Mouse (Mus musculus): ENCODE data around the gene Ptprg. TPM values are rescaled to one million over a fixed set of nuclear protein-coding genes. Genes with fewer than 3 reads are reported as not detected.

Ptprg gene
- polyA plus RNA-seq, 1 experiment from 2014 or later: 48.0 TPM

GRCm38 (mm10) chr14:11640372-11640771, 87.0 kb downstream of the Ptprg start:
- no peaks in the 10 kb centered on the region for H3K9me3 ChIP-seq (ENCODE audit: control insufficient read depth, low read length)
- DNase-seq (ENCODE audit: low spot score) (no peak), ATAC-seq (replicated peaks; ENCODE audit: low FRiP score) (no peak)
- H3K27ac ChIP-seq (ENCODE audit: low read depth, low read length): no peak overlapping the region
- H3K36me3 ChIP-seq (ENCODE audit: control insufficient read depth, insufficient read depth, low read length): no peaks in the 10 kb centered on the region
- H3K4me1 ChIP-seq (replicated peaks; ENCODE audit: control insufficient read depth, insufficient read depth, low read length): no peaks in the 10 kb centered on the region
- H3K4me3 ChIP-seq (ENCODE audit: low read depth, low read length): no peak overlapping the region
- no peak overlapping the region for H3K4me2 ChIP-seq (ENCODE audit: low read depth, low read length, severe bottlenecking)
- H3K9ac ChIP-seq (ENCODE audit: low read length): no peak overlapping the region
- H3K27me3 ChIP-seq (ENCODE audit: control insufficient read depth, insufficient read depth, low read length): no peaks in the 10 kb centered on the region

- Histone ChIP-seq H3K9ac (ENCODE audit: low read length) (no peak overlapping the region), H3K27ac (ENCODE audit: low read depth, low read length) (no peak overlapping the region), H3K4me3 (ENCODE audit: low read depth, low read length) (no peak overlapping the region), H3K36me3 (ENCODE audit: control insufficient read depth, insufficient read depth, low read length) (no peaks in the 10 kb centered on the region), H3K27me3 (ENCODE audit: control insufficient read depth, insufficient read depth, low read length) (no peaks in the 10 kb centered on the region), H3K9me3 (ENCODE audit: control insufficient read depth, low read length) (no peaks in the 10 kb centered on the region), H3K4me1 (replicated peaks; ENCODE audit: control insufficient read depth, insufficient read depth, low read length) (no peaks in the 10 kb centered on the region), H3K4me2 (ENCODE audit: low read depth, low read length, severe bottlenecking) (no peak overlapping the region)
- 96% methylated on average over 3 of the region's 3 CpGs for WGBS
- DNase-seq (ENCODE audit: low spot score): no peak
- ATAC-seq (replicated peaks; ENCODE audit: low FRiP score): no peak
Observed at GRCm38 (mm10) chr14:11640996-11641395, 87.7 kb downstream of the Ptprg start.

- no peak overlapping the region for H3K4me2 ChIP-seq (ENCODE audit: low read depth, low read length, severe bottlenecking)
- DNase-seq (ENCODE audit: low spot score): no peak
- ATAC-seq (replicated peaks; ENCODE audit: low FRiP score): no peak
Observed at GRCm38 (mm10) chr14:11642977-11643376, 89.6 kb downstream of the Ptprg start.

GRCm38 (mm10) chr14:11657374-11657773, 104.0 kb downstream of the Ptprg start:
- H3K4me3 ChIP-seq (ENCODE audit: low read depth, low read length): no peak overlapping the region
- no peaks in the 10 kb centered on the region for H3K36me3 ChIP-seq (ENCODE audit: control insufficient read depth, insufficient read depth, low read length)
- no peak for DNase-seq (ENCODE audit: low spot score)
- 86% methylated on average over 6 of the region's 6 CpGs for WGBS
- no peak overlapping the region for H3K9ac ChIP-seq (ENCODE audit: low read length)
- no peaks in the 10 kb centered on the region for H3K27me3 ChIP-seq (ENCODE audit: control insufficient read depth, insufficient read depth, low read length)
- H3K4me1 ChIP-seq (replicated peaks; ENCODE audit: control insufficient read depth, insufficient read depth, low read length): no peaks in the 10 kb centered on the region
- no peaks in the 10 kb centered on the region for H3K9me3 ChIP-seq (ENCODE audit: control insufficient read depth, low read length)
- H3K4me2 ChIP-seq (ENCODE audit: low read depth, low read length, severe bottlenecking): no peak overlapping the region
- H3K27ac ChIP-seq (ENCODE audit: low read depth, low read length): no peak overlapping the region
- ATAC-seq (replicated peaks; ENCODE audit: low FRiP score): no peak

More at GRCm38 (mm10) chr14:11642977-11643376, 89.6 kb downstream of the Ptprg start:
- H3K4me1 ChIP-seq (replicated peaks; ENCODE audit: control insufficient read depth, insufficient read depth, low read length): no peaks in the 10 kb centered on the region
- H3K9ac ChIP-seq (ENCODE audit: low read length): no peak overlapping the region
- 92% methylated on average over 1 of the region's 1 CpGs for WGBS
- H3K27me3 ChIP-seq (ENCODE audit: control insufficient read depth, insufficient read depth, low read length): no peaks in the 10 kb centered on the region
- H3K27ac ChIP-seq (ENCODE audit: low read depth, low read length): no peak overlapping the region
- H3K9me3 ChIP-seq (ENCODE audit: control insufficient read depth, low read length): no peaks in the 10 kb centered on the region
- H3K36me3 ChIP-seq (ENCODE audit: control insufficient read depth, insufficient read depth, low read length): no peaks in the 10 kb centered on the region
- H3K4me3 ChIP-seq (ENCODE audit: low read depth, low read length): no peak overlapping the region

- H3K27me3 ChIP-seq (ENCODE audit: control insufficient read depth, insufficient read depth, low read length): peaks cover 2% of the 10 kb centered on the region; the same call in 1 of the 2 replicates
- peaks cover 7% of the 10 kb centered on the region for H3K4me1 ChIP-seq (replicated peaks; ENCODE audit: control insufficient read depth, insufficient read depth, low read length)
- DNase-seq (ENCODE audit: low spot score) (no peak), ATAC-seq (replicated peaks; ENCODE audit: low FRiP score) (0 out of 2 replicates have a peak, but pooled peaks have one; percentile 40)
- H3K4me2 ChIP-seq (ENCODE audit: low read depth, low read length, severe bottlenecking): no peak overlapping the region
- H3K4me3 ChIP-seq (ENCODE audit: low read depth, low read length): no peak overlapping the region
- H3K27ac ChIP-seq (ENCODE audit: low read depth, low read length): no peak overlapping the region
- no peaks in the 10 kb centered on the region for H3K9me3 ChIP-seq (ENCODE audit: control insufficient read depth, low read length)
- no peaks in the 10 kb centered on the region for H3K36me3 ChIP-seq (ENCODE audit: control insufficient read depth, insufficient read depth, low read length)
- H3K9ac ChIP-seq (ENCODE audit: low read length): no peak overlapping the region
- 4% methylated on average over 11 of the region's 11 CpGs for WGBS
Observed at GRCm38 (mm10) chr14:11663661-11664215, 110.4 kb downstream of the Ptprg start.

- WGBS: 13% methylated on average over 9 of the region's 9 CpGs
- peaks cover 7% of the 10 kb centered on the region for H3K4me1 ChIP-seq (replicated peaks; ENCODE audit: control insufficient read depth, insufficient read depth, low read length)
- ATAC-seq (replicated peaks; ENCODE audit: low FRiP score) (no peak), DNase-seq (ENCODE audit: low spot score) (no peak)
- H3K27ac ChIP-seq (ENCODE audit: low read depth, low read length): no peak overlapping the region
- no peaks in the 10 kb centered on the region for H3K9me3 ChIP-seq (ENCODE audit: control insufficient read depth, low read length)
- H3K4me3 ChIP-seq (ENCODE audit: low read depth, low read length): no peak overlapping the region
- no peaks in the 10 kb centered on the region for H3K36me3 ChIP-seq (ENCODE audit: control insufficient read depth, insufficient read depth, low read length)
- peaks cover 2% of the 10 kb centered on the region; the same call in 1 of the 2 replicates for H3K27me3 ChIP-seq (ENCODE audit: control insufficient read depth, insufficient read depth, low read length)
- no peak overlapping the region for H3K9ac ChIP-seq (ENCODE audit: low read length)
- H3K4me2 ChIP-seq (ENCODE audit: low read depth, low read length, severe bottlenecking): no peak overlapping the region
Observed at GRCm38 (mm10) chr14:11664302-11664701, 111.0 kb downstream of the Ptprg start.

- H3K36me3 ChIP-seq (ENCODE audit: control insufficient read depth, insufficient read depth, low read length): no peaks in the 10 kb centered on the region
- WGBS: 62% methylated on average over 7 of the region's 7 CpGs
- peaks cover 7% of the 10 kb centered on the region for H3K4me1 ChIP-seq (replicated peaks; ENCODE audit: control insufficient read depth, insufficient read depth, low read length)
- no peak overlapping the region for H3K4me3 ChIP-seq (ENCODE audit: low read depth, low read length)
- no peak for DNase-seq (ENCODE audit: low spot score)
- H3K27me3 ChIP-seq (ENCODE audit: control insufficient read depth, insufficient read depth, low read length): peaks cover 2% of the 10 kb centered on the region; the same call in 1 of the 2 replicates
- no peak overlapping the region for H3K9ac ChIP-seq (ENCODE audit: low read length)
- no peak overlapping the region for H3K4me2 ChIP-seq (ENCODE audit: low read depth, low read length, severe bottlenecking)
- no peaks in the 10 kb centered on the region for H3K9me3 ChIP-seq (ENCODE audit: control insufficient read depth, low read length)
- ATAC-seq (replicated peaks; ENCODE audit: low FRiP score): no peak
- no peak overlapping the region for H3K27ac ChIP-seq (ENCODE audit: low read depth, low read length)
Observed at GRCm38 (mm10) chr14:11665046-11665445, 111.7 kb downstream of the Ptprg start.

GRCm38 (mm10) chr14:11667762-11668161, 114.4 kb downstream of the Ptprg start:
- H3K27me3 ChIP-seq (ENCODE audit: control insufficient read depth, insufficient read depth, low read length): peaks cover 2% of the 10 kb centered on the region; the same call in 1 of the 2 replicates
- H3K9me3 ChIP-seq (ENCODE audit: control insufficient read depth, low read length): no peaks in the 10 kb centered on the region
- 6% methylated on average over 3 of the region's 3 CpGs for WGBS
- DNase-seq (ENCODE audit: low spot score) (no peak), ATAC-seq (replicated peaks; ENCODE audit: low FRiP score) (no peak)
- H3K9ac ChIP-seq (ENCODE audit: low read length): no peak overlapping the region
- no peak overlapping the region for H3K4me2 ChIP-seq (ENCODE audit: low read depth, low read length, severe bottlenecking)
- peaks cover 16% of the 10 kb centered on the region for H3K4me1 ChIP-seq (replicated peaks; ENCODE audit: control insufficient read depth, insufficient read depth, low read length)
- H3K36me3 ChIP-seq (ENCODE audit: control insufficient read depth, insufficient read depth, low read length): no peaks in the 10 kb centered on the region
- no peak overlapping the region for H3K27ac ChIP-seq (ENCODE audit: low read depth, low read length)
- H3K4me3 ChIP-seq (ENCODE audit: low read depth, low read length): no peak overlapping the region

GRCm38 (mm10) chr14:11670847-11671246, 117.5 kb downstream of the Ptprg start:
- no peak overlapping the region for H3K27ac ChIP-seq (ENCODE audit: low read depth, low read length)
- no peaks in the 10 kb centered on the region for H3K36me3 ChIP-seq (ENCODE audit: control insufficient read depth, insufficient read depth, low read length)
- H3K27me3 ChIP-seq (ENCODE audit: control insufficient read depth, insufficient read depth, low read length): no peaks in the 10 kb centered on the region
- peak; percentile 54; the same call in 1 of the 2 replicates for ATAC-seq (replicated peaks; ENCODE audit: low FRiP score)
- no peak overlapping the region for H3K4me3 ChIP-seq (ENCODE audit: low read depth, low read length)
- 3% methylated on average over 6 of the region's 6 CpGs for WGBS
- peak; percentile 56 for DNase-seq (ENCODE audit: low spot score)
- no peak overlapping the region for H3K9ac ChIP-seq (ENCODE audit: low read length)
- H3K9me3 ChIP-seq (ENCODE audit: control insufficient read depth, low read length): no peaks in the 10 kb centered on the region
- H3K4me2 ChIP-seq (ENCODE audit: low read depth, low read length, severe bottlenecking): peak overlapping the region; percentile 24; the same call in 1 of the 2 replicates
- H3K4me1 ChIP-seq (replicated peaks; ENCODE audit: control insufficient read depth, insufficient read depth, low read length): peaks cover 9% of the 10 kb centered on the region
